Mouse (Mus musculus) cerebellum, adult 18-20 months (tissue): Measurements from ENCODE around the gene Ckm.

Experiments used
- DNase-seq, 2 experiments: peaks; one replicate each; pipeline ENCODE4 v3.0.0; 2021

The Ckm gene

GRCm38 (mm10) chr7:19388699-19389413, 15.7 kb upstream of the Ckm start:
- no peak for DNase-seq

GRCm38 (mm10) chr7:19394484-19394883, 10.1 kb upstream of the Ckm start:
- no peak for DNase-seq

- DNase-seq: no peak
Measured at GRCm38 (mm10) chr7:19399496-19400280, 4.9 kb upstream of the Ckm start.

GRCm38 (mm10) chr7:19400946-19401345, 3.6 kb upstream of the Ckm start:
- DNase-seq: no peak

- DNase-seq: no peak
Measured at GRCm38 (mm10) chr7:19402535-19403112, 2.0 kb upstream of the Ckm start.

GRCm38 (mm10) chr7:19403731-19404296, 762 bp upstream of the Ckm start, which contains the start of gene Klc3:
Gene Klc3 (minus strand): TSS chr7:19404104.
- peak in 1 of 2 experiments; percentile 40 for DNase-seq

GRCm38 (mm10) chr7:19405417-19405816, 841 bp downstream of the Ckm start:
- peak; percentile 71 to 88 for DNase-seq

GRCm38 (mm10) chr7:19409753-19410152, 5.2 kb downstream of the Ckm start:
- DNase-seq: no peak

GRCm38 (mm10) chr7:19410766-19411344, 6.3 kb downstream of the Ckm start:
- no peak for DNase-seq

- no peak for DNase-seq
Measured at GRCm38 (mm10) chr7:19411783-19412182, 7.2 kb downstream of the Ckm start.

- no peak for DNase-seq
Measured at GRCm38 (mm10) chr7:19413525-19413924, 8.9 kb downstream of the Ckm start.

GRCm38 (mm10) chr7:19416590-19416989, 12.0 kb downstream of the Ckm start:
- DNase-seq: no peak

- no peak for DNase-seq
Measured at GRCm38 (mm10) chr7:19420121-19420520, 15.5 kb downstream of the Ckm start.

GRCm38 (mm10) chr7:19420821-19421636, 16.5 kb downstream of the Ckm start:
- DNase-seq: peak; percentile 89 to 95

GRCm38 (mm10) chr7:19423083-19423482, 18.5 kb downstream of the Ckm start:
- no peak for DNase-seq

GRCm38 (mm10) chr7:19424051-19424450, 19.5 kb downstream of the Ckm start:
- no peak for DNase-seq

- no peak for DNase-seq
Measured at GRCm38 (mm10) chr7:19426349-19426748, 21.8 kb downstream of the Ckm start.

- DNase-seq: no peak
Measured at GRCm38 (mm10) chr7:19426888-19427287, 22.3 kb downstream of the Ckm start.

- no peak for DNase-seq
Measured at GRCm38 (mm10) chr7:19427999-19428650, 23.5 kb downstream of the Ckm start.

GRCm38 (mm10) chr7:19429726-19430125, 25.1 kb downstream of the Ckm start:
- peak; percentile 60 to 62 for DNase-seq

- no peak for DNase-seq
Measured at GRCm38 (mm10) chr7:19430402-19430801, 25.8 kb downstream of the Ckm start.

GRCm38 (mm10) chr7:19432475-19432874, 27.9 kb downstream of the Ckm start:
- DNase-seq: no peak
